Mouse (Mus musculus) lung, adult 2 months (tissue): ENCODE results near the gene Adamts14.
A peak's percentile ranks its signal among the peaks of the same experiment; 100 is the strongest.

Source experiments
- CTCF ChIP-seq: fragments of 200-500 bp; IDR thresholded peaks from 2 replicates; pipeline ENCODE4 v1.5.1; 2011; ENCODE audit warnings: mild to moderate bottlenecking, low read length, control low read depth; ENCODE audit not compliant: insufficient read depth
- POLR2A ChIP-seq: fragments of 200-500 bp; IDR thresholded peaks from 2 replicates; pipeline ENCODE4 v1.6.1; 2011; ENCODE audit warnings: low read depth, mild to moderate bottlenecking, control low read depth, low read length, borderline replicate concordance; ENCODE audit errors: extremely low read depth

DNA sequence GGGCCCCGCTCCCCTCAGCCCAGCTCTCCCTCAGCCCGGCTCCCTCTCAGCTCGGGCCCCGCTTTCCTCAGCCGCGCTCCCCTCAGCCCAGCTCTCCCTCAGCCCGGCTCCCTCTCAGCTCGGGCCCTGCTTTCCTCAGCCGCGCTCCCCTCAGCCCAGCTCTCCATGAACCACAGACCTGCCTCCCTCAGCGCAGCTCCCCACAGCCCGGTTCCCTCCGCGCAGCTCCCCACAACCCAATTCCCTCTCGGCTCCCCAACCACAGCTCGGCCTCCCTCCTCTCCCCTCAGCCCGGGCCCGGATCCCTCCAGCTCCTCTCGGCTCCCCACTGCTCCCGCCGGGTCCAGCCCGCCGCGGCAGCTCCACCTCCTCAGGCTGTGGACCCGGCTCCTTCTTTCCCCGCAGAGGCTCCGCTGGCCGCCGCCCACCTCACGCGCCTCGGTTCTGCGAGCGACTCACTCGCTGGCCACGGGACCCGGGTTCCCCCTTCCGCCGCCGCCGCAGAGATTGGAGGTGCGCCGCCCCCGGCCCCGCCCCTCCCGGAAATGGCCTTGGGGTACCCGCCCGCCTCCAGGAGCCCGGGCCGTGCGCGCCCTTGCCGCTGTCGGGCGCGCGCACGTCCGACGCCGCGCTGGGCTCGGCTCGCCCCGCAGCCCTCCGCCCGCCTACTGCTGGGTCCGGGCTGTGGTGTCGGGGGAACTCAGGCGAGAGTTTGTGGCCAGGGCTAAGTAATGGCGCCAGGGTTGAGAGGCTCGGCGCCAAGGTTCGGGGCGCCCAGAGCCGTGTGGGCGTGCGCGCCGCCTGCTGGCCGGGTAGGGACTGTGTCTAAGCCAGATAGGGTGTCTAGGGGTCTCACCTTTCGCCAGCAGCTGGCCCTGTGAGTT is 125.8 kb downstream of the Adamts14 start, which contains the start of gene Sgpl1:
- TF ChIP-seq CTCF (peak; percentile 56), POLR2A (peak; percentile 56; the same call in 1 of the 2 replicates)
